Mouse (Mus musculus) liver, postnatal 0 days (tissue): ENCODE measurements around the gene Adam6b. TPM values are rescaled to one million over a fixed set of nuclear protein-coding genes. Genes with fewer than 3 reads are reported as not detected.
"Not testable (repeated sequence)": the region's sequence is repeated elsewhere in the genome, so short reads cannot be mapped to it uniquely, and the experiment has no call there.

Source experiments
- ATAC-seq: fragments of 200-750 bp; cut with Nextera tagmentation; 2 replicates; pipeline ENCODE4 v1.8.0; 2017; ENCODE audit warnings: mild to moderate bottlenecking, moderate library complexity
- DNase-seq: peaks from one replicate; pipeline ENCODE4 v3.0.0-alpha.2; 2016
- H3K27ac ChIP-seq: fragments of 300-500 bp; sonication (generic); 2 replicates; pipeline ENCODE4 v1.5.1; 2014; ENCODE audit warnings: antibody characterized with exemption, moderate library complexity, mild to moderate bottlenecking, low read depth
- H3K27me3 ChIP-seq: fragments of 300-500 bp; sonication (generic); 2 replicates; pipeline ENCODE4 v1.6.1; 2014; ENCODE audit warnings: low read length, control low read depth, mixed read lengths; ENCODE audit not compliant: insufficient read depth
- H3K36me3 ChIP-seq: fragments of 300-500 bp; sonication (generic); replicated peaks from 2 replicates; pipeline ENCODE4 v1.6.1; 2014; ENCODE audit warnings: mild to moderate bottlenecking, control low read depth, low read length, moderate library complexity, mixed read lengths; ENCODE audit not compliant: insufficient read depth
- H3K4me1 ChIP-seq: fragments of 300-500 bp; sonication (generic); 2 replicates; pipeline ENCODE4 v1.6.1; 2014; ENCODE audit warnings: antibody characterized with exemption, mild to moderate bottlenecking, control low read depth; ENCODE audit not compliant: insufficient read depth
- H3K4me2 ChIP-seq: fragments of 300-500 bp; sonication (generic); 2 replicates; pipeline ENCODE4 v1.6.1; 2014; ENCODE audit warnings: low read depth, mild to moderate bottlenecking, low read length, moderate library complexity, mixed read lengths
- H3K4me3 ChIP-seq: fragments of 300-500 bp; sonication (generic); 2 replicates; pipeline ENCODE4 v1.5.1; 2014; ENCODE audit warnings: low read depth, low read length
- H3K9ac ChIP-seq: fragments of 300-500 bp; sonication (generic); replicated peaks from 2 replicates; pipeline ENCODE4 v1.6.1; 2014; ENCODE audit warnings: mild to moderate bottlenecking, moderate library complexity
- H3K9me3 ChIP-seq: fragments of 300-500 bp; sonication (generic); 2 replicates; pipeline ENCODE4 v1.6.1; 2016; ENCODE audit warnings: mild to moderate bottlenecking, control low read depth, low read length, mixed read lengths
- CTCF ChIP-seq: sonication (generic); IDR thresholded peaks from 2 replicates; pipeline ENCODE4 v1.5.1; 2016; ENCODE audit warnings: antibody characterized with exemption, low read depth
- EP300 ChIP-seq: IDR thresholded peaks from 2 replicates; pipeline ENCODE4 v1.6.1; 2016; ENCODE audit warnings: antibody characterized with exemption, low read depth, mild to moderate bottlenecking
- WGBS: fragments of 180-500 bp; shearing (Covaris S2); extraction: QIAGEN DNeasy Blood & Tissue Kit; methylation state at CpG from one replicate; pipeline ENCODE4 v1.1.7; 2014; ENCODE audit not compliant: insufficient replicate concordance; 5-methylcytosine and 5-hydroxymethylcytosine counted together
- polyA plus RNA-seq: library from polyadenylated mRNA; unstranded; fragments of >200 nt; fragmentation: Nextera tagmentation; extraction: Ambion mirVana; gene quantifications from 2 replicates; pipeline ENCODE4 v1.2.1, GENCODE M21; 2015

The Adam6b gene
- polyA plus RNA-seq, 1 experiment from 2014 or later, result not detected

- Histone ChIP-seq H3K4me2 (no peak overlapping the region), H3K9ac (no peak overlapping the region), H3K36me3 (no peaks in the 10 kb centered on the region), H3K4me3 (no peak overlapping the region), H3K27ac (no peak overlapping the region), H3K4me1 (no peaks in the 10 kb centered on the region), H3K27me3 (no peaks in the 10 kb centered on the region), H3K9me3 (no peaks in the 10 kb centered on the region)
- DNase-seq (no peak), ATAC-seq (no peak)
- TF ChIP-seq EP300 (no peak), CTCF (peak; percentile 44)
- 23% methylated on average over 2 of the region's 2 CpGs for WGBS
These were observed 4.3 kb upstream of the Adam6b start for GRCm38 (mm10) chr12:113484971-113485485.

- H3K4me2 ChIP-seq, H3K4me1 ChIP-seq, H3K4me3 ChIP-seq, H3K9ac ChIP-seq, H3K9me3 ChIP-seq, H3K36me3 ChIP-seq, H3K27ac ChIP-seq, H3K27me3 ChIP-seq: not testable (repeated sequence)
- DNase-seq, result peak; percentile 59
- peak; percentile 88 for TF ChIP-seq CTCF
- peak; percentile 23; the same call in 1 of the 2 replicates for ATAC-seq
These were observed 1.6 kb upstream of the Adam6b start for GRCm38 (mm10) chr12:113487693-113488092.

- H3K27me3 ChIP-seq, result no peaks in the 10 kb centered on the region
- no peak overlapping the region for H3K27ac ChIP-seq
- no peaks in the 10 kb centered on the region for H3K9me3 ChIP-seq
- no peak for TF ChIP-seq CTCF
- no peak for TF ChIP-seq EP300
- no peak overlapping the region for H3K4me2 ChIP-seq
- no peak for DNase-seq
- H3K4me3 ChIP-seq, result no peak overlapping the region
- no peaks in the 10 kb centered on the region for H3K4me1 ChIP-seq
- no peak for ATAC-seq
- H3K36me3 ChIP-seq, result no peaks in the 10 kb centered on the region
- H3K9ac ChIP-seq, result no peak overlapping the region
- 78% methylated on average over 2 of the region's 2 CpGs for WGBS
These were observed 36.6 kb downstream of the Adam6b start for GRCm38 (mm10) chr12:113525901-113526300.

Other genes with a start within 250 kb of the Adam6b start
- gene Adam6a, start 54.4 kb downstream of the Adam6b start, polyA plus RNA-seq, result not detected in 2 replicates